ENCODE assay signal across 13 mouse cellular contexts in the genomic region with DNA sequence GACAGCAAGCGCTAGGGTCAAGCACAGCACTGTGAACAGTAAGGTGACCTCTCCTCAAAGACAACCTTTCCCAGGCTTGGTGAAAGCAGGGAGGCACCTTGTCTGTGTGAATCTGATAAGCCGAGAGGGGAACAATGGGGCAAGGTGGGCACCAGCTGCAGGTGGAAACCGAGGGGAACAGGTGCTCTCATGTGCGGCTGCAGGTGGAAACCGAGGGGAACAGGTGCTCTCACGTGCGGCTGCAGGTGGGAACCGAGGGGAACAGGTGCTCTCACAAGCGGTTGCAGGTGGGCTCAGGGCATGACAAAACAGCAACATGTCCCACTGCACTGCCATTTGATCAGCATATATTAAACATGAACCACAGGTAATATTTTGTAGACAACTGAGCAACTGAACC. TPM values are rescaled to one million over a fixed set of nuclear protein-coding genes. Genes with fewer than 3 reads are reported as not detected.
DNase-seq lines count a peak whose midpoint lies in the region; ATAC-seq and TF ChIP-seq lines count a peak whose summit lies in the region.
"Had no signal": no experiment of that assay in that cellular context is flagged by ENCODE, and none has a peak within 500 bp of the region (broad histone marks: within the 10 kb centered on the region; RNA-seq: fewer than 3 reads in every experiment).

No protein-coding gene starts in this region.

- H3K4me2 ChIP-seq in forebrain, postnatal 0 days (ENCODE audit: low read depth): no peak overlapping the region

- H3K36me3 ChIP-seq in embryonic facial prominence, embryonic 10.5 days (replicated peaks): peaks cover 26% of the 10 kb centered on the region
- H3K36me3 ChIP-seq in forebrain, postnatal 0 days (ENCODE audit: insufficient read depth): peaks cover 16% of the 10 kb centered on the region
- H3K36me3 ChIP-seq in macrophage (ENCODE audit: inconsistent target): no peaks in the 10 kb centered on the region

- 0 out of 2 replicates have a peak, but pooled peaks cover 5% of the 10 kb centered on the region for H3K27me3 ChIP-seq in embryonic facial prominence, embryonic 10.5 days (replicated peaks; ENCODE audit: low read depth, poor library complexity, severe bottlenecking)
- no peaks in the 10 kb centered on the region for H3K27me3 ChIP-seq in forebrain, postnatal 0 days (ENCODE audit: insufficient read depth, low read length)

- no peak overlapping the region for H3K4me3 ChIP-seq in layer of hippocampus, adult 2 months
- no peak overlapping the region for H3K4me3 ChIP-seq in embryonic facial prominence, embryonic 10.5 days
- H3K4me3 ChIP-seq in forebrain, postnatal 0 days (ENCODE audit: low read depth, low read length): no peak overlapping the region
- no peak overlapping the region for H3K4me3 ChIP-seq in macrophage (ENCODE audit: inconsistent target)
- H3K4me3 ChIP-seq: gastrocnemius, adult 2 months had no signal

- DNase-seq in layer of hippocampus, adult 2 months (ENCODE audit: low spot score in 2 of 2): no peak
- no peak for DNase-seq in layer of hippocampus, postnatal 36 days
- no peak for DNase-seq in embryonic facial prominence, embryonic 10.5 days (ENCODE audit: low spot score)
- DNase-seq in forebrain, postnatal 0 days: no peak
- DNase-seq in right cerebral cortex, adult 2 months (ENCODE audit: low spot score in 2 of 2): no peak
- no peak for DNase-seq in testis, postnatal 10 days (ENCODE audit: low spot score)
- DNase-seq in adrenal gland, adult 18-20 months (ENCODE audit: low spot score in 2 of 2): no peak
- DNase-seq: adrenal gland, postnatal 10 days; cerebellum, postnatal 14 days; gastrocnemius, adult 2 months had no signal

- ATAC-seq in forebrain, postnatal 0 days: no peak

- H3K4me1 ChIP-seq in embryonic facial prominence, embryonic 10.5 days: peaks cover 56% of the 10 kb centered on the region
- H3K4me1 ChIP-seq in forebrain, postnatal 0 days (ENCODE audit: insufficient read depth): peaks cover 19% of the 10 kb centered on the region

- peak overlapping the region; percentile 89 for H3K27ac ChIP-seq in layer of hippocampus, adult 2 months
- peak overlapping the region; percentile 78; the same call in 1 of the 2 replicates for H3K27ac ChIP-seq in embryonic facial prominence, embryonic 10.5 days (replicated peaks)
- peak overlapping the region; percentile 87; the same call in 1 of the 2 replicates for H3K27ac ChIP-seq in forebrain, postnatal 0 days (ENCODE audit: low read depth, low read length)
- peak overlapping the region; percentile 75 for H3K27ac ChIP-seq in macrophage

- TF ChIP-seq CTCF in layer of hippocampus, adult 2 months (conservative IDR thresholded peaks at IDR 0.05): no peak
- TF ChIP-seq CTCF in forebrain, postnatal 0 days (IDR thresholded peaks at IDR 0.05; ENCODE audit: low read depth): no peak

- H3K9ac ChIP-seq in forebrain, postnatal 0 days: peak overlapping the region; percentile 43; the same call in 1 of the 2 replicates

- WGBS in embryonic facial prominence, embryonic 10.5 days: 69% methylated on average over 9 of the region's 9 CpGs
- 88% methylated on average over 9 of the region's 9 CpGs for WGBS in forebrain, postnatal 0 days
- WGBS in macrophage (ENCODE audit: missing documents): 89% methylated on average over 8 of the region's 9 CpGs

- H3K9me3 ChIP-seq in embryonic facial prominence, embryonic 10.5 days: no peaks in the 10 kb centered on the region
- H3K9me3 ChIP-seq in forebrain, postnatal 0 days (ENCODE audit: low read length): no peaks in the 10 kb centered on the region

- H3K79me2 ChIP-seq in macrophage (ENCODE audit: inconsistent target): peaks cover 26% of the 10 kb centered on the region; the same call in 1 of the 2 replicates

RNA-seq across cellular contexts. Expression of a gene that starts 10.3 kb away (rescaled TPM):
- total RNA-seq in layer of hippocampus, adult 2 months (2021): 10 to 100 TPM; 66.5 to 68.7 TPM
- 10 to 100 TPM; 60.2 to 70.4 TPM for total RNA-seq in layer of hippocampus, postnatal 36 days (2021)
- 18.7 and 21.0 TPM in 2 replicates for polyA plus RNA-seq in embryonic facial prominence, embryonic 10.5 days (2016; fragmentation: Nextera tagmentation; extraction: Ambion mirVana)
- total RNA-seq in forebrain, postnatal 0 days (2014; rRNA removed): 58.1 and 99.4 TPM in 2 replicates
- 64.7 and 67.9 TPM in 2 replicates for polyA plus RNA-seq in forebrain, postnatal 0 days (2015; fragmentation: Nextera tagmentation; extraction: Ambion mirVana)
- total RNA-seq in macrophage (2018; cell fraction: chromatin; rRNA removed): 10 to 100 TPM in 1 of 26 experiments, 1 to 10 TPM in 16, under 1 TPM in 9; 0.33 to 13.6 (median 1.9) TPM
- total RNA-seq in macrophage (2018; cell fraction: cytosol; rRNA removed): 10 to 100 TPM in 7 of 26 experiments, 1 to 10 TPM in 19; 1.6 to 16.3 (median 5.1) TPM
- total RNA-seq in macrophage (2018; cell fraction: nucleus; rRNA removed): 10 to 100 TPM in 10 of 26 experiments, 1 to 10 TPM in 16; 1.1 to 18.7 (median 9.2) TPM
- 0.98 to 9.9 TPM (median 1.2 TPM) in 3 replicates for polyA plus RNA-seq in macrophage (2018)
- 10 to 100 TPM; 35.3 to 48.3 TPM for total RNA-seq in adrenal gland, adult 18-20 months (2021)

RNA-seq across cellular contexts. Expression of a gene that starts 47.5 kb away (rescaled TPM):
- total RNA-seq in layer of hippocampus, adult 2 months (2021): not detected
- not detected for total RNA-seq in layer of hippocampus, postnatal 36 days (2021)
- polyA plus RNA-seq in embryonic facial prominence, embryonic 10.5 days (2016; fragmentation: Nextera tagmentation; extraction: Ambion mirVana): not detected in 2 replicates
- total RNA-seq in forebrain, postnatal 0 days (2014; rRNA removed): 0.23 TPM in 1 of 2 replicates, not detected in the other
- polyA plus RNA-seq in forebrain, postnatal 0 days (2015; fragmentation: Nextera tagmentation; extraction: Ambion mirVana): 0.48 and 0.52 TPM in 2 replicates
- total RNA-seq in macrophage (2018; cell fraction: chromatin; rRNA removed): not detected
- not detected for total RNA-seq in macrophage (2018; cell fraction: cytosol; rRNA removed)
- not detected for total RNA-seq in macrophage (2018; cell fraction: nucleus; rRNA removed)
- not detected in 3 replicates for polyA plus RNA-seq in macrophage (2018)
- not detected for total RNA-seq in adrenal gland, adult 18-20 months (2021)
- total RNA-seq: gastrocnemius, adult 2 months; MEL had no signal
- polyA plus RNA-seq: limb, embryonic 14.5 days had no signal

RNA-seq across cellular contexts. Expression of a gene that starts 52.3 kb away (rescaled TPM):
- total RNA-seq in layer of hippocampus, adult 2 months (2021): 10 to 100 TPM; 32.7 to 61.0 TPM
- 10 to 100 TPM; 55.5 to 73.5 TPM for total RNA-seq in layer of hippocampus, postnatal 36 days (2021)
- polyA plus RNA-seq in embryonic facial prominence, embryonic 10.5 days (2016; fragmentation: Nextera tagmentation; extraction: Ambion mirVana): 55.2 and 64.8 TPM in 2 replicates
- total RNA-seq in forebrain, postnatal 0 days (2014; rRNA removed): 37.9 and 44.1 TPM in 2 replicates
- 29.3 and 30.0 TPM in 2 replicates for polyA plus RNA-seq in forebrain, postnatal 0 days (2015; fragmentation: Nextera tagmentation; extraction: Ambion mirVana)
- 100 to 1,000 TPM in 2 of 26 experiments, 10 to 100 TPM in 24; 33.6 to 125 (median 58.2) TPM for total RNA-seq in macrophage (2018; cell fraction: chromatin; rRNA removed)
- total RNA-seq in macrophage (2018; cell fraction: cytosol; rRNA removed): 10 to 100 TPM in 6 of 26 experiments, 1 to 10 TPM in 20; 3.1 to 11.4 (median 8.8) TPM
- total RNA-seq in macrophage (2018; cell fraction: nucleus; rRNA removed): 10 to 100 TPM; 12.9 to 53.8 (median 26.5) TPM
- polyA plus RNA-seq in macrophage (2018): 10.1 to 11.0 TPM (median 10.5 TPM) in 3 replicates
- total RNA-seq in adrenal gland, adult 18-20 months (2021): 10 to 100 TPM; 44.8 to 48.9 TPM
